Mouse (Mus musculus) spleen, adult 18-20 months (tissue): ENCODE results near the gene Rapsn.
A peak's percentile ranks its signal among the peaks of the same experiment; 100 is the strongest.

Experiments used
- DNase-seq, 2 experiments: peaks; one replicate each; pipeline ENCODE4 v3.0.0; 2022; ENCODE audit warnings: mixed read lengths in 2 of 2

The Rapsn gene

GRCm38 (mm10) chr2:91053934-91054382 is 18.5 kb downstream of the Rapsn start, which contains the start of gene Psmc3:
Gene Psmc3 (plus strand): TSS chr2:91054009.
- DNase-seq, result peak; percentile 90 to 95

- no peak for DNase-seq
Observed at GRCm38 (mm10) chr2:91058435-91058834, 23.0 kb downstream of the Rapsn start.

GRCm38 (mm10) chr2:91059376-91059775 is 24.0 kb downstream of the Rapsn start:
- DNase-seq, result no peak

- no peak for DNase-seq
Observed at GRCm38 (mm10) chr2:91060544-91061355, 25.3 kb downstream of the Rapsn start.

- DNase-seq, result no peak
Observed at GRCm38 (mm10) chr2:91061849-91062481, 26.5 kb downstream of the Rapsn start.

- no peak for DNase-seq
Observed at GRCm38 (mm10) chr2:91062779-91063606, 27.6 kb downstream of the Rapsn start.

- DNase-seq, result no peak
Observed at GRCm38 (mm10) chr2:91064211-91064610, 28.8 kb downstream of the Rapsn start.

- DNase-seq, result peak in 1 of 2 experiments; percentile 56
Observed at GRCm38 (mm10) chr2:91065544-91065943, 30.1 kb downstream of the Rapsn start.

GRCm38 (mm10) chr2:91066455-91066854 is 31.0 kb downstream of the Rapsn start:
- DNase-seq, result no peak

- no peak for DNase-seq
Observed at GRCm38 (mm10) chr2:91068162-91068871, 32.9 kb downstream of the Rapsn start.

- DNase-seq, result no peak
Observed at GRCm38 (mm10) chr2:91068872-91069165, 33.4 kb downstream of the Rapsn start.

- DNase-seq, result no peak
Observed at GRCm38 (mm10) chr2:91069306-91070000, 34.0 kb downstream of the Rapsn start.

GRCm38 (mm10) chr2:91070076-91070800 is 34.8 kb downstream of the Rapsn start, which contains the start of gene Slc39a13:
Gene Slc39a13 (minus strand): TSS chr2:91070417.
- peak; percentile 95 to 96 for DNase-seq

GRCm38 (mm10) chr2:91071059-91071458 is 35.6 kb downstream of the Rapsn start:
- no peak for DNase-seq

GRCm38 (mm10) chr2:91072092-91072491 is 36.7 kb downstream of the Rapsn start:
- no peak for DNase-seq

- no peak for DNase-seq
Observed at GRCm38 (mm10) chr2:91077957-91078313, 42.5 kb downstream of the Rapsn start.

- peak; percentile 61 to 68 for DNase-seq
Observed at GRCm38 (mm10) chr2:91078314-91079025, 43.0 kb downstream of the Rapsn start.

GRCm38 (mm10) chr2:91079026-91079384 is 43.6 kb downstream of the Rapsn start:
- DNase-seq, result no peak

GRCm38 (mm10) chr2:91080784-91081513 is 45.5 kb downstream of the Rapsn start:
- DNase-seq, result peak in 1 of 2 experiments; percentile 53
